Mouse (Mus musculus) monocyte, adult 5-6 weeks (primary cell): Measurements from ENCODE around the gene Rasl11b. TPM values are rescaled to one million over a fixed set of nuclear protein-coding genes. Genes with fewer than 3 reads are reported as not detected.

Source experiments
- ATAC-seq: fragments of 153-309, 156-312 bp; replicated peaks from 2 replicates; pipeline ENCODE4 v1.8.0; 2017; ENCODE audit warnings: mild to moderate bottlenecking; ENCODE audit not compliant: low TSS enrichment, insufficient number of reproducible peaks, severe bottlenecking, poor library complexity, low FRiP score
- total RNA-seq: library from RNA; stranded (forward); fragments of 200-1000, 200-491, 200-594 nt; gene quantifications from 3 replicates; pipeline ENCODE4 v1.2.3, GENCODE M21; 2017

Rasl11b gene
- total RNA-seq = 0.57 to 0.78 TPM in 2 of 3 replicates, not detected in the other

- ATAC-seq = no peak
Observed at GRCm38 (mm10) chr5:74194841-74195613, at the start of gene Rasl11b. Gene Rasl11b, plus strand, starts transcription at chr5:74195286.

- no peak for ATAC-seq
Observed at GRCm38 (mm10) chr5:74147631-74148030, 47.5 kb upstream of the Rasl11b start.

- ATAC-seq = no peak
Observed at GRCm38 (mm10) chr5:74149975-74150374, 45.1 kb upstream of the Rasl11b start.

- ATAC-seq = no peak
Observed at GRCm38 (mm10) chr5:74151774-74152173, 43.3 kb upstream of the Rasl11b start.

GRCm38 (mm10) chr5:74155860-74156351 is 39.2 kb upstream of the Rasl11b start:
- ATAC-seq = no peak

GRCm38 (mm10) chr5:74158929-74159632 is 36.0 kb upstream of the Rasl11b start:
- ATAC-seq = no peak

- no peak for ATAC-seq
Observed at GRCm38 (mm10) chr5:74159906-74160305, 35.2 kb upstream of the Rasl11b start.

GRCm38 (mm10) chr5:74160349-74160748 is 34.7 kb upstream of the Rasl11b start:
- ATAC-seq = no peak

- no peak for ATAC-seq
Observed at GRCm38 (mm10) chr5:74161297-74161926, 33.7 kb upstream of the Rasl11b start.

- no peak for ATAC-seq
Observed at GRCm38 (mm10) chr5:74162013-74162412, 33.1 kb upstream of the Rasl11b start.

GRCm38 (mm10) chr5:74163141-74163540 is 31.9 kb upstream of the Rasl11b start:
- no peak for ATAC-seq

- ATAC-seq = no peak
Observed at GRCm38 (mm10) chr5:74164547-74164946, 30.5 kb upstream of the Rasl11b start.

GRCm38 (mm10) chr5:74166642-74167041 is 28.4 kb upstream of the Rasl11b start:
- ATAC-seq = no peak

GRCm38 (mm10) chr5:74168085-74168484 is 27.0 kb upstream of the Rasl11b start:
- ATAC-seq = no peak

- no peak for ATAC-seq
Observed at GRCm38 (mm10) chr5:74171768-74172167, 23.3 kb upstream of the Rasl11b start.

- no peak for ATAC-seq
Observed at GRCm38 (mm10) chr5:74172208-74172607, 22.9 kb upstream of the Rasl11b start.

GRCm38 (mm10) chr5:74173162-74173844 is 21.8 kb upstream of the Rasl11b start:
- ATAC-seq = no peak

- no peak for ATAC-seq
Observed at GRCm38 (mm10) chr5:74175526-74176270, 19.4 kb upstream of the Rasl11b start.
